Mouse (Mus musculus) heart, embryonic 14.5 days (tissue): Measurements from ENCODE around the gene Cdkal1. TPM values are rescaled to one million over a fixed set of nuclear protein-coding genes. Genes with fewer than 3 reads are reported as not detected.
A peak's percentile ranks its signal among the peaks of the same experiment; 100 is the strongest.

Source experiments
- ATAC-seq: fragments of 200-750 bp; cut with Nextera tagmentation; 2 replicates; pipeline ENCODE4 v1.8.0; 2017; ENCODE audit warnings: low read depth, moderate TSS enrichment; ENCODE audit not compliant: insufficient number of reproducible peaks, insufficient read depth, low FRiP score
- H3K27ac ChIP-seq, 2 experiments: fragments of 200-500 bp in 1 of 2; fragments of 300-500 bp in 1 of 2; sonication (generic) in 1 of 2; replicated peaks in 1 of 2; 2 replicates each; pipeline ENCODE4 v1.5.1; 2012 to 2014; ENCODE audit warnings: low read depth in 2 of 2, low read length in 2 of 2, control low read depth in 1 of 2, mild to moderate bottlenecking in 1 of 2, mixed read lengths in 1 of 2; ENCODE audit not compliant: control insufficient read depth in 1 of 2, insufficient read depth in 1 of 2
- H3K27me3 ChIP-seq: fragments of 300-500 bp; sonication (generic); 2 replicates; pipeline ENCODE4 v1.6.1; 2014; ENCODE audit warnings: mild to moderate bottlenecking, low read length, control low read depth; ENCODE audit not compliant: control insufficient read depth, insufficient read depth
- H3K36me3 ChIP-seq: fragments of 300-500 bp; sonication (generic); 2 replicates; pipeline ENCODE4 v1.6.1; 2014; ENCODE audit warnings: mild to moderate bottlenecking, control low read depth, low read length, mixed read lengths; ENCODE audit not compliant: control insufficient read depth, insufficient read depth
- H3K4me1 ChIP-seq, 2 experiments: fragments of 200-500 bp in 1 of 2; fragments of 300-500 bp in 1 of 2; sonication (generic) in 1 of 2; 2 replicates each; pipeline ENCODE4 v1.6.1; 2012 to 2014; ENCODE audit warnings: low read length in 2 of 2, control low read depth in 1 of 2, mixed read lengths in 1 of 2; ENCODE audit not compliant: control insufficient read depth in 2 of 2, insufficient read depth in 2 of 2
- H3K4me2 ChIP-seq: fragments of 300-500 bp; sonication (generic); 2 replicates; pipeline ENCODE4 v1.6.1; 2014; ENCODE audit warnings: mild to moderate bottlenecking, low read length
- H3K4me3 ChIP-seq, 2 experiments: fragments of 200-500 bp in 1 of 2; fragments of 300-500 bp in 1 of 2; sonication (generic) in 1 of 2; 2 replicates each; pipeline ENCODE4 v1.5.1; 2012 to 2014; ENCODE audit warnings: low read length in 2 of 2, mild to moderate bottlenecking in 2 of 2, control low read depth in 1 of 2, low read depth in 1 of 2, moderate library complexity in 1 of 2; ENCODE audit not compliant: control insufficient read depth in 1 of 2, insufficient read depth in 1 of 2
- H3K9ac ChIP-seq: fragments of 300-500 bp; sonication (generic); 2 replicates; pipeline ENCODE4 v1.6.1; 2014; ENCODE audit warnings: mild to moderate bottlenecking, low read length
- H3K9me3 ChIP-seq: fragments of 300-500 bp; sonication (generic); 2 replicates; pipeline ENCODE4 v1.6.1; 2016; ENCODE audit warnings: low read length, control low read depth; ENCODE audit not compliant: control insufficient read depth
- WGBS: fragments of 180-500 bp; shearing (Covaris S2); extraction: QIAGEN DNeasy Blood & Tissue Kit; methylation state at CpG from one replicate; pipeline ENCODE4 v1.1.7; 2014; 5-methylcytosine and 5-hydroxymethylcytosine counted together
- polyA plus RNA-seq: library from polyadenylated mRNA; unstranded; fragments of >200 nt; fragmentation: Nextera tagmentation; extraction: Ambion mirVana; gene quantifications from 2 replicates; pipeline ENCODE4 v1.2.1, GENCODE M21; 2014

The Cdkal1 gene
- polyA plus RNA-seq, 1 experiment from 2014 or later = 28.3 TPM

DNA sequence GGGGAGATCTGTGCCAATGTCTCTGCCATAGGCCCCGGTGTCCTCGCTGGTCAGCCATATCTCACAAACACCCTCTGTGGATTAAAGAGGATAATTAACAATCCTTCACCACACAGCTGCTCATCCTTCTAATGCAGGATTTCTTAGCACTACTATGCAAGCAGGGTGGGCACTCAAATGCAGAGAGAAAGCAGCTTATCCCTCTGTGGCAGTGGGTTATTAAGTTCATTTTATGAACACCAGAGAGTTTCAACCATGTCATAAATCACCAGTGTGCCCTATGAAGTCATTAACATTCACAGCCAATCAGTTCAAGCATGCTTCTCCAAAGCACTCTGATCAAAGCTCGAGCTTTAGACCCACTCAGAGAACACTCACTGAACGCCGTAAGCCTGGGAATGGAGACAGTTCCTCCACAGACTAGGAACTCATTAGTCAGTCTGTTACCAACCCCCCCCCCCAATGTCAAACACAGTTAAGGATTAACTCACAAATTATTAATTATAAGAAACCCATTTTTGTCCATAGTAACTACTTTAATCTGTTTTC lies 303.1 kb downstream of the Cdkal1 start:
- Histone ChIP-seq H3K4me2 (no peak overlapping the region), H3K27me3 (no peaks in the 10 kb centered on the region), H3K36me3 (no peaks in the 10 kb centered on the region), H3K27ac (no peak overlapping the region), H3K9ac (no peak overlapping the region), H3K4me3 (no peak overlapping the region), H3K4me1 (peaks cover 4 to 18% of the 10 kb centered on the region in 2 experiments), H3K9me3 (no peaks in the 10 kb centered on the region)
- ATAC-seq = no peak
- 75% methylated on average over 5 of the region's 5 CpGs for WGBS

GRCm38 (mm10) chr13:29550886-29551285 lies 304.6 kb downstream of the Cdkal1 start:
- WGBS = 68% methylated on average over 1 of the region's 1 CpGs
- Histone ChIP-seq H3K4me1 (peaks cover 4 to 18% of the 10 kb centered on the region in 2 experiments), H3K27ac (peak overlapping the region; percentile 75; a peak in 3 of 4 replicates), H3K9me3 (no peaks in the 10 kb centered on the region), H3K4me3 (no peak overlapping the region), H3K36me3 (no peaks in the 10 kb centered on the region), H3K4me2 (no peak overlapping the region), H3K9ac (no peak overlapping the region), H3K27me3 (no peaks in the 10 kb centered on the region)
- ATAC-seq = no peak

GRCm38 (mm10) chr13:29550203-29550602 lies 305.3 kb downstream of the Cdkal1 start:
- 38% methylated on average over 6 of the region's 6 CpGs for WGBS
- Histone ChIP-seq H3K4me1 (peaks cover 4 to 18% of the 10 kb centered on the region in 2 experiments), H3K9ac (no peak overlapping the region), H3K27me3 (no peaks in the 10 kb centered on the region), H3K27ac (peak overlapping the region; percentile 66 to 75), H3K36me3 (no peaks in the 10 kb centered on the region), H3K4me2 (no peak overlapping the region), H3K4me3 (no peak overlapping the region), H3K9me3 (no peaks in the 10 kb centered on the region)
- ATAC-seq = no peak; the same call in 1 of the 2 replicates

DNA sequence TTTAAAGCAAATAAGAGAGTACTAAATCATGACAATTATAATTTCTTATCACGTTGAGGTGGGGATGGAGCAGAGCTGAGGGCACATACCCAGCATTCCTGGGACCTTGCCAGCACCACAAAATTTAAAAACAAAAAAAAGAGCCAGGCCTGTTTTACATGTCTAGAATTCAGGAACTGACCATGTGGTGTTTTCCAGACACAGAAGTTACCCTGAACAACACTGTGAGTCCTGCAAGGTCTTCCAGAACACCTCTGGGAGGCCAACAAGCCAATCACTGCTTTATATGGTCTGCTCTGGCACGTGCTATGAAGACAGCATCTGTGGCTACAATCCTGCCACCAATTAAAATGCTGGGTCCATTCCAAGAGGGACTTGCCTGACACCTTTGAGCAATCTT lies 305.7 kb downstream of the Cdkal1 start:
- H3K4me2 ChIP-seq = no peak overlapping the region
- H3K9me3 ChIP-seq = no peaks in the 10 kb centered on the region
- H3K9ac ChIP-seq = no peak overlapping the region
- 24% methylated on average over 2 of the region's 2 CpGs for WGBS
- peak overlapping the region; percentile 66 to 75 for H3K27ac ChIP-seq
- peak; percentile 71 for ATAC-seq
- peaks cover 4 to 18% of the 10 kb centered on the region in 2 experiments for H3K4me1 ChIP-seq
- no peaks in the 10 kb centered on the region for H3K27me3 ChIP-seq
- H3K4me3 ChIP-seq = no peak overlapping the region
- no peaks in the 10 kb centered on the region for H3K36me3 ChIP-seq

DNA sequence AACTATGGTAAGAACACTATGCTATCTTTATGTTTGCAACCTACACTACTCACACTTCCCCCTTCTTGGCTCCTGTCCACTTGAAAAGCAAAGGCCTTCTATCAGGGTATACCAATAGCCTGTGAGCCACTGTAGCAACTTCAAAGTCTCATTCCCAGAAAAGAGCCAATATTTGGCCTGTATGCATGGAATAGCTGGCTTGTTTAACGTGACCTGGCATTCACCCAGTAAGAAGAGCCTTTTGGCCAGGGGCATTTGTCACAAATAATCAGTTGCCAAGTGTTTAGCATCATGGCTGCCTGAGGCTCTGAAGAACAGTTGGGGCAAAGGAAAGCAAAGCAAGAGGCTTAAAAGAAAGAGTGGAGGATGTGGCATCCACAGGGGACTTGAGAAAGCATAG lies 317.6 kb downstream of the Cdkal1 start:
- no peak overlapping the region for H3K4me2 ChIP-seq
- no peak for ATAC-seq
- 71% methylated on average over 1 of the region's 1 CpGs for WGBS

GRCm38 (mm10) chr13:29533586-29533985 lies 321.9 kb downstream of the Cdkal1 start:
- no peak overlapping the region for H3K4me2 ChIP-seq
- WGBS = 15% methylated on average over 5 of the region's 5 CpGs
- H3K27me3 ChIP-seq = no peaks in the 10 kb centered on the region
- H3K9me3 ChIP-seq = no peaks in the 10 kb centered on the region
- no peak overlapping the region for H3K27ac ChIP-seq
- ATAC-seq = no peak
- no peaks in the 10 kb centered on the region for H3K36me3 ChIP-seq
- peaks cover 2 to 6% of the 10 kb centered on the region in 2 experiments for H3K4me1 ChIP-seq
- H3K4me3 ChIP-seq = no peak overlapping the region
- no peak overlapping the region for H3K9ac ChIP-seq

More for the DNA sequence above, 317.6 kb downstream of the Cdkal1 start:
- Histone ChIP-seq H3K9ac (no peak overlapping the region), H3K9me3 (no peaks in the 10 kb centered on the region), H3K4me1 (peaks cover 2 to 6% of the 10 kb centered on the region in 2 experiments), H3K36me3 (no peaks in the 10 kb centered on the region), H3K27ac (no peak overlapping the region), H3K27me3 (no peaks in the 10 kb centered on the region), H3K4me3 (no peak overlapping the region)

- peaks cover 0 to 6% of the 10 kb centered on the region in 2 experiments; a peak in 2 of 4 replicates for H3K4me1 ChIP-seq
- no peaks in the 10 kb centered on the region for H3K27me3 ChIP-seq
- no peak overlapping the region for H3K4me2 ChIP-seq
- H3K9me3 ChIP-seq = no peaks in the 10 kb centered on the region
- ATAC-seq = no peak
- no peak overlapping the region for H3K27ac ChIP-seq
- H3K36me3 ChIP-seq = no peaks in the 10 kb centered on the region
- H3K9ac ChIP-seq = no peak overlapping the region
- no peak overlapping the region for H3K4me3 ChIP-seq
- WGBS = 80% methylated on average over 5 of the region's 5 CpGs
These were observed 327.1 kb downstream of the Cdkal1 start for GRCm38 (mm10) chr13:29528344-29528743.

DNA sequence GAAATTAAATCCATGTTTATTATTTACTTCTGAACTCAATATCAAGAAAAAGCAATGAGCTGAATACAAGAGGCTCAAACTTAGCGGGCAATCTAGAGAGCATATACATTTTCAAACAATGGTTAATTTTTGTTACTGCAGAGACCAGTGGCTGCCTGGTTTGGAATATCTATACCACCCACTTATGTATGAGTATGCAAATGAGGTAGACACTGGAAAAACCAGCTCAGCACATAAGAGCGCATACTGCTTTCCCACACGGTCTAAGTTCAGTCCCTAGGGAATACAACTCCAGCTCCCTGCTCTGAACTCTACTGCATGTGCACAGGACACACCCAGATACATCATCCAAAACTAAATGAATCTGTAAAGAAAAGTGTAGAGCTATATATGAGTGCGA lies 334.2 kb downstream of the Cdkal1 start:
- Histone ChIP-seq H3K27me3 (no peaks in the 10 kb centered on the region), H3K27ac (no peak overlapping the region), H3K4me2 (no peak overlapping the region), H3K9me3 (no peaks in the 10 kb centered on the region), H3K4me1 (peaks cover 0 to 5% of the 10 kb centered on the region in 2 experiments; a peak in 1 of 4 replicates), H3K9ac (no peak overlapping the region), H3K36me3 (no peaks in the 10 kb centered on the region), H3K4me3 (no peak overlapping the region)
- no peak for ATAC-seq
- WGBS = 85% methylated on average over 4 of the region's 4 CpGs
